Mouse (Mus musculus) midbrain, embryonic 16.5 days (tissue): ENCODE data around the gene Eml2. TPM values are rescaled to one million over a fixed set of nuclear protein-coding genes. Genes with fewer than 3 reads are reported as not detected.

Experiments
- ATAC-seq: fragments of 200-750 bp; cut with Nextera tagmentation; 2 replicates; pipeline ENCODE4 v1.8.0; 2017; ENCODE audit warnings: moderate TSS enrichment
- H3K27ac ChIP-seq: fragments of 300-500 bp; sonication (generic); 2 replicates; pipeline ENCODE4 v1.5.1; 2014; ENCODE audit warnings: mild to moderate bottlenecking, low read length, mixed read lengths
- H3K27me3 ChIP-seq: fragments of 300-500 bp; sonication (generic); 2 replicates; pipeline ENCODE4 v1.6.1; 2014; ENCODE audit warnings: low read depth, low read length, mixed read lengths; ENCODE audit not compliant: control insufficient read depth, insufficient read depth
- H3K36me3 ChIP-seq: fragments of 300-500 bp; sonication (generic); 2 replicates; pipeline ENCODE4 v1.6.1; 2014; ENCODE audit warnings: mild to moderate bottlenecking, low read length, moderate library complexity, mixed read lengths; ENCODE audit not compliant: control insufficient read depth, insufficient read depth
- H3K4me1 ChIP-seq: fragments of 300-500 bp; sonication (generic); 2 replicates; pipeline ENCODE4 v1.6.1; 2014; ENCODE audit warnings: mild to moderate bottlenecking, low read length, mixed read lengths; ENCODE audit not compliant: control insufficient read depth, insufficient read depth
- H3K4me2 ChIP-seq: fragments of 300-500 bp; sonication (generic); 2 replicates; pipeline ENCODE4 v1.6.1; 2014; ENCODE audit warnings: mild to moderate bottlenecking, low read length, mixed read lengths
- H3K4me3 ChIP-seq: fragments of 300-500 bp; sonication (generic); 2 replicates; pipeline ENCODE4 v1.5.1; 2014; ENCODE audit warnings: low read depth, mild to moderate bottlenecking, low read length, moderate library complexity, mixed read lengths
- H3K9ac ChIP-seq: fragments of 300-500 bp; sonication (generic); 2 replicates; pipeline ENCODE4 v1.6.1; 2014; ENCODE audit warnings: low read depth, low read length, mixed read lengths
- H3K9me3 ChIP-seq: fragments of 300-500 bp; sonication (generic); replicated peaks from 2 replicates; pipeline ENCODE4 v1.6.1; 2014; ENCODE audit warnings: mild to moderate bottlenecking, low read length, mixed read lengths; ENCODE audit not compliant: control insufficient read depth, poor library complexity, severe bottlenecking
- WGBS: fragments of 180-500 bp; shearing (Covaris S2); extraction: QIAGEN DNeasy Blood & Tissue Kit; methylation state at CpG from one replicate; pipeline ENCODE4 v1.1.7; 2014; 5-methylcytosine and 5-hydroxymethylcytosine counted together
- polyA plus RNA-seq: library from polyadenylated mRNA; unstranded; fragments of >200 nt; fragmentation: Nextera tagmentation; extraction: Ambion mirVana; gene quantifications from 2 replicates; pipeline ENCODE4 v1.2.1, GENCODE M21; 2015

Eml2 gene
- polyA plus RNA-seq, 1 experiment from 2014 or later, result 10.6 TPM

DNA sequence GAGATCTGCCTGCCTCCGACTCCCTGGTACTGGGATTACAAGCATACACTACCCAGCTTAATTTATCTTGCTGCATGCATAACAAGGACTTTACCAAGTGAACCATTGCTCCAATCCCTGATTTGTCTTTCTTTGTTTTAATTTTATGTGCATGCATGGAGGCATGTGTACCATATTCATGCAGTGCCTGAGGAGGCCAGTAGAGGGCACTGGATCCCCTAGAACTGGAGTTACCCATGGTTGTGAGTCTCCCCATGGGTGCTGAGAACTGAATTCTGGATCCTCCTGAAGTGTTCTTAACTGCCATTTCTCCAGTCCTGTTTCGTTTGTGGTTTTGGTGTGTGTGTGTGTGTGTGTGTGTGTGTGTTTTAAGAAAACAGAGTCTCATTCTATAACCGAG is 9.2 kb upstream of the Eml2 start:
- Histone ChIP-seq H3K4me3 (no peak overlapping the region), H3K27me3 (peaks cover 8% of the 10 kb centered on the region), H3K36me3 (no peaks in the 10 kb centered on the region), H3K4me2 (no peak overlapping the region), H3K9me3 (no peaks in the 10 kb centered on the region), H3K27ac (no peak overlapping the region), H3K4me1 (peaks cover 15% of the 10 kb centered on the region), H3K9ac (no peak overlapping the region)
- ATAC-seq, result no peak
- 90% methylated on average over 3 of the region's 3 CpGs for WGBS

- H3K27me3 ChIP-seq, result peaks cover 3% of the 10 kb centered on the region; the same call in 1 of the 2 replicates
- H3K9me3 ChIP-seq, result no peaks in the 10 kb centered on the region
- no peak overlapping the region for H3K9ac ChIP-seq
- WGBS, result 53% methylated on average over 10 of the region's 10 CpGs
- H3K36me3 ChIP-seq, result no peaks in the 10 kb centered on the region
- ATAC-seq, result no peak
- no peak overlapping the region for H3K4me3 ChIP-seq
- H3K4me2 ChIP-seq, result no peak overlapping the region
- H3K27ac ChIP-seq, result peak overlapping the region; percentile 2; the same call in 1 of the 2 replicates
- H3K4me1 ChIP-seq, result peaks cover 23% of the 10 kb centered on the region
These were observed 6.7 kb upstream of the Eml2 start for GRCm38 (mm10) chr7:19169506-19169905.

DNA sequence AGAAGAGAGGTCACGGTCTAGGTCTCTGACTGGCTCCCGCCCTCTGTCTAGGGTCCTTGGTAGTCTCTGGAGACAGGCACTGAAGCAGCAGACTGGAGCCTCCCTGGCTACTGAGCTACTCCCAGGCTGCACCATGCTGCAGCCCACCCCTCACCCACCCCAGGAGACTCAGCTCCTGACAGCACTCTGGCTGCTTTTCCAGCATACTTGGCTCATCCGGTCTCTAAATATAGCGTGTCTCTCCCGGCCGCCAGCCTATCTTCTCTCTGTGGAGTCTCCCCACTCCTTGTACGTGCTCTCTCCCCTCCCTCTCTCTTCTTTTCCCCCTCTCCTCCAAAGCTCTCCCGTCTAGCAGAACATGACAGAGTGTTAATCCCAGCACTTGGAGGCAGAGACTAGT is 6.1 kb upstream of the Eml2 start:
- Histone ChIP-seq H3K4me3 (no peak overlapping the region), H3K4me2 (no peak overlapping the region), H3K36me3 (no peaks in the 10 kb centered on the region), H3K27ac (0 out of 2 replicates have a peak overlapping the region, but pooled peaks have one; percentile 2), H3K4me1 (peaks cover 19% of the 10 kb centered on the region), H3K27me3 (0 out of 2 replicates have a peak, but pooled peaks cover 2% of the 10 kb centered on the region), H3K9ac (no peak overlapping the region), H3K9me3 (no peaks in the 10 kb centered on the region)
- 48% methylated on average over 8 of the region's 8 CpGs for WGBS
- ATAC-seq, result peak; percentile 26; the same call in 1 of the 2 replicates

DNA sequence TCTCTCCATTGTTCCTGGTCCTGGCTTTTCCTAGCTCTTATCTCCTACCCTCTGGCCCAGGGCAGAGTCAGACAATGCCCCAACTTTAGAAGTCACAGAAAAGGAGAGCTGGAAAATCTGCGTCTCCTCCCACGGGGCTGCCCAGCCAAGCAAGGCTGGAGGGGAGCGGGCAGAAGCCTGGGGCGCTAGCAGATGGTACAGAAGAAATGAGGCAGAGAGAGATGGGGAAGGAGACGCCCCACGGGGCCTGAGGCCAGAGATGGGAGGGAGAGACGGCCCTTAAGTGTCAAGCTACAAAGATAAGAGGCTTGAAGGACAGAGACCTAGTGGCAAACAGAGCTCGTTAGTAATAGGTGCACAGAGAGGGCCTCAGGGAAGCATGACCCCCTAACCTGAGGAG is 4.4 kb upstream of the Eml2 start:
- Histone ChIP-seq H3K36me3 (no peaks in the 10 kb centered on the region), H3K4me2 (no peak overlapping the region), H3K9ac (peak overlapping the region; percentile 27; the same call in 1 of the 2 replicates)

GRCm38 (mm10) chr7:19172874-19173273 is 3.3 kb upstream of the Eml2 start:
- H3K9me3 ChIP-seq, result no peaks in the 10 kb centered on the region
- 3% methylated on average over 17 of the region's 17 CpGs for WGBS
- H3K27me3 ChIP-seq, result 0 out of 2 replicates have a peak, but pooled peaks cover 2% of the 10 kb centered on the region
- H3K4me1 ChIP-seq, result peaks cover 25% of the 10 kb centered on the region
- peak overlapping the region; percentile 23 for H3K4me3 ChIP-seq
- ATAC-seq, result no peak
- 0 out of 2 replicates have a peak overlapping the region, but pooled peaks have one; percentile 15 for H3K27ac ChIP-seq
- H3K36me3 ChIP-seq, result no peaks in the 10 kb centered on the region
- peak overlapping the region; percentile 52 for H3K4me2 ChIP-seq
- H3K9ac ChIP-seq, result peak overlapping the region; percentile 46; the same call in 1 of the 2 replicates

More for the DNA sequence above, 4.4 kb upstream of the Eml2 start:
- Histone ChIP-seq H3K9me3 (no peaks in the 10 kb centered on the region), H3K4me1 (peaks cover 15% of the 10 kb centered on the region), H3K27ac (peak overlapping the region; percentile 22; the same call in 1 of the 2 replicates), H3K4me3 (no peak overlapping the region), H3K27me3 (0 out of 2 replicates have a peak, but pooled peaks cover 2% of the 10 kb centered on the region)
- no peak for ATAC-seq
- WGBS, result 40% methylated on average over 8 of the region's 8 CpGs

DNA sequence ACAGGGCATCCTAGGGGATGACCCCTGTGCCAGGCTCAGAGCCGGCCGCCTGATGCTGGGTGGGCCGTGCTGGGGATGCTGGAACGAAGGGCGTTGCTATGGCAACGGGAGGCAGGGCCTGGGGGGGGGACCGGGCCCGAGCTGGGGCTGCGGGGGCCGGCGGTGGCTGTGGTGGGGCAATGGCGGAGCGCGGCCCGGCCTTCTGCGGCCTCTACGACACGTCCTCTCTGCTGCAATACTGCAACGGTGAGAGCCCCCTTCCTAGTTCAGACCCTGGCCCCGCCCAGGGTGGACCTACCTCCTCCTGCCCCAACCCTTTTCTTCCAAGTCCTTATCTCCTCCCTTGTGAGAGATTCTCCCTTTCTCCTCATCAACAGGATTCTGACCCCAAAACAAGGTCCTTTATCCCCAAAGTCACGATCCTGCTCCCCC is 311 bp downstream of the Eml2 start:
- Histone ChIP-seq H3K27ac (peak overlapping the region; percentile 78), H3K4me3 (peak overlapping the region; percentile 58), H3K4me1 (peaks cover 41% of the 10 kb centered on the region), H3K9ac (peak overlapping the region; percentile 80), H3K4me2 (peak overlapping the region; percentile 74), H3K36me3 (peaks cover 4% of the 10 kb centered on the region; the same call in 1 of the 2 replicates), H3K9me3 (no peaks in the 10 kb centered on the region), H3K27me3 (peaks cover 3% of the 10 kb centered on the region)
- ATAC-seq, result peak; percentile 54
- WGBS, result 3% methylated on average over 21 of the region's 21 CpGs

GRCm38 (mm10) chr7:19177216-19177615 is 995 bp downstream of the Eml2 start:
- Histone ChIP-seq H3K4me1 (peaks cover 36% of the 10 kb centered on the region), H3K9me3 (no peaks in the 10 kb centered on the region), H3K9ac (peak overlapping the region; percentile 80), H3K4me3 (peak overlapping the region; percentile 58), H3K4me2 (peak overlapping the region; percentile 74), H3K27me3 (peaks cover 3% of the 10 kb centered on the region), H3K36me3 (peaks cover 6% of the 10 kb centered on the region), H3K27ac (no peak overlapping the region)
- 70% methylated on average over 7 of the region's 7 CpGs for WGBS
- no peak for ATAC-seq

DNA sequence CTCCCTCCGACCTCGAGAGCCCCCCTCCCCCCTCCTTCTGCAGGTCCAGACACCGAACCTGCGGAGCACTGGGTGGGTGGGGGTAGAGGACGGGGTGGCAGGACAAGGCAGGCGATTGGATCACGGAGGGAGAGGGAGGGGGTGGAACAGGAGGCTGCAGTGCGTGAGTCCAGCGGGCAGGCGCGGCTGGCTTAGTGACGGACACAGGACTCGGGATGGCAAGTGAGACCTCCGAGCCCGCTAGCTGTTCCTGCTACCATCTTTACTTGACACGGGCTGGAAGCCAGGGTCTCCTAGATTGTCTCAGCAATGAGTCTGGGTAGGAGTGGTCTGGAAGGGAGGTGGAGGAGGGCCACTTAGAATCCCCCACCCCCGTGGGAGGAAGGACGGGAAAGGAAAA is 1.8 kb downstream of the Eml2 start:
- H3K27ac ChIP-seq, result no peak overlapping the region
- peak overlapping the region; percentile 80 for H3K9ac ChIP-seq
- no peak for ATAC-seq
- peaks cover 3% of the 10 kb centered on the region for H3K27me3 ChIP-seq
- H3K4me1 ChIP-seq, result peaks cover 29% of the 10 kb centered on the region
- no peaks in the 10 kb centered on the region for H3K9me3 ChIP-seq
- H3K4me2 ChIP-seq, result peak overlapping the region; percentile 74
- peak overlapping the region; percentile 58 for H3K4me3 ChIP-seq
- H3K36me3 ChIP-seq, result peaks cover 13% of the 10 kb centered on the region
- 6% methylated on average over 18 of the region's 18 CpGs for WGBS

- H3K9ac ChIP-seq, result no peak overlapping the region
- no peak overlapping the region for H3K27ac ChIP-seq
- H3K4me2 ChIP-seq, result peak overlapping the region; percentile 74
- no peak for ATAC-seq
- no peaks in the 10 kb centered on the region for H3K9me3 ChIP-seq
- H3K4me1 ChIP-seq, result peaks cover 29% of the 10 kb centered on the region
- peak overlapping the region; percentile 58 for H3K4me3 ChIP-seq
- H3K27me3 ChIP-seq, result peaks cover 3% of the 10 kb centered on the region
- WGBS, result 7% methylated on average over 27 of the region's 27 CpGs
- peaks cover 13% of the 10 kb centered on the region for H3K36me3 ChIP-seq
These were observed 2.3 kb downstream of the Eml2 start for GRCm38 (mm10) chr7:19178443-19179092.
